Mouse (Mus musculus) testis, adult 2 months (tissue): ENCODE results near the gene Cdhr1. TPM values are rescaled to one million over a fixed set of nuclear protein-coding genes. Genes with fewer than 3 reads are reported as not detected.

ENCODE experiments used
- H3K27ac ChIP-seq: fragments of 200-500 bp; 2 replicates; pipeline ENCODE4 v1.5.1; 2012; ENCODE audit warnings: low read depth, low read length; ENCODE audit not compliant: control insufficient read depth, insufficient read depth
- H3K27me3 ChIP-seq: fragments of 200-500 bp; 2 replicates; pipeline ENCODE4 v1.6.1; 2012; ENCODE audit warnings: mild to moderate bottlenecking, low read length, moderate library complexity; ENCODE audit not compliant: control insufficient read depth, insufficient read depth
- H3K36me3 ChIP-seq: fragments of 200-500 bp; 2 replicates; pipeline ENCODE4 v1.6.1; 2012; ENCODE audit warnings: mild to moderate bottlenecking, low read length; ENCODE audit not compliant: control insufficient read depth, insufficient read depth
- H3K4me1 ChIP-seq: fragments of 200-500 bp; 2 replicates; pipeline ENCODE4 v1.6.1; 2012; ENCODE audit warnings: low read length; ENCODE audit not compliant: control insufficient read depth, insufficient read depth
- H3K4me3 ChIP-seq: fragments of 200-500 bp; 2 replicates; pipeline ENCODE4 v1.5.1; 2012; ENCODE audit warnings: low read depth, mild to moderate bottlenecking, low read length, moderate library complexity, mixed read lengths; ENCODE audit not compliant: control insufficient read depth
- CTCF ChIP-seq: fragments of 200-500 bp; IDR thresholded peaks from 2 replicates; pipeline ENCODE4 v1.5.1; 2012; ENCODE audit warnings: low read depth, mild to moderate bottlenecking, inconsistent platforms, low read length, moderate library complexity; ENCODE audit not compliant: control insufficient read depth, insufficient read depth, insufficient replicate concordance
- POLR2A ChIP-seq: fragments of 200-500 bp; IDR thresholded peaks from 2 replicates; pipeline ENCODE4 v1.6.1; 2012; ENCODE audit warnings: low read depth, mild to moderate bottlenecking, inconsistent platforms, low read length, moderate library complexity; ENCODE audit not compliant: control insufficient read depth
- polyA plus RNA-seq: library from polyadenylated mRNA; depleted of rRNA; stranded (reverse); fragments of >200 nt; gene quantifications from 2 replicates; pipeline ENCODE4 v1.2.3, GENCODE M21; 2012; rRNA removed

The Cdhr1 gene
- polyA plus RNA-seq, 1 experiment = 1.1 TPM

GRCm38 (mm10) chr14:37027951-37028350 lies 70.2 kb downstream of the Cdhr1 start:
- Histone ChIP-seq H3K27ac (no peak overlapping the region), H3K27me3 (no peaks in the 10 kb centered on the region)
- TF ChIP-seq CTCF (no peak), POLR2A (no peak)

More at GRCm38 (mm10) chr14:37027951-37028350, 70.2 kb downstream of the Cdhr1 start:
- no peaks in the 10 kb centered on the region for H3K36me3 ChIP-seq
- H3K4me1 ChIP-seq = no peaks in the 10 kb centered on the region
- H3K4me3 ChIP-seq = no peak overlapping the region

Other genes starting within 250 kb of the Cdhr1 start
- 149 and 164 TPM in 2 replicates for gene Ccser2, start 129.6 kb downstream of the Cdhr1 start, polyA plus RNA-seq
- gene Rgr, start 49.4 kb downstream of the Cdhr1 start, polyA plus RNA-seq = not detected in 2 replicates
- gene Lrit1, start 43.5 kb downstream of the Cdhr1 start, polyA plus RNA-seq = 0.04 and 0.07 TPM in 2 replicates
- gene Lrit2, start 30.4 kb downstream of the Cdhr1 start, polyA plus RNA-seq = 0.13 and 0.25 TPM in 2 replicates
- gene 2610528A11Rik, start 15.7 kb upstream of the Cdhr1 start, polyA plus RNA-seq = 81.4 and 85.0 TPM in 2 replicates
- 324 and 337 TPM in 2 replicates for gene Ghitm, start 36.9 kb upstream of the Cdhr1 start, polyA plus RNA-seq